ENCODE assay signal across 12 mouse cellular contexts in genomic region chr2:169424166-169424920, GRCm38 (mm10).
A peak's percentile ranks its signal among the peaks of the same experiment; 100 is the strongest.
DNase-seq lines count a peak whose midpoint lies in the region; ATAC-seq and TF ChIP-seq lines count a peak whose summit lies in the region.
"Had no signal": no experiment of that assay in that cellular context is flagged by ENCODE, and none has a peak within 500 bp of the region (broad histone marks: within the 10 kb centered on the region; RNA-seq: fewer than 3 reads in every experiment).

No protein-coding gene starts in this region.

- peak overlapping the region; percentile 25; the same call in 1 of the 2 replicates for H3K4me2 ChIP-seq in hindbrain, postnatal 0 days (ENCODE audit: low read depth, low read length)
- H3K4me2 ChIP-seq in hindbrain, embryonic 14.5 days (replicated peaks): no peak overlapping the region
- H3K4me2 ChIP-seq: limb, embryonic 15.5 days had no signal

- ATAC-seq in hindbrain, postnatal 0 days: peak; percentile 68; the same call in 1 of the 2 replicates
- ATAC-seq in hindbrain, embryonic 14.5 days (ENCODE audit: low FRiP score): no peak
- ATAC-seq in activated CD4-positive, CD25-positive, alpha-beta regulatory T cell, adult 4 months: no peak

- no peak for TF ChIP-seq CTCF in hindbrain, postnatal 0 days (IDR thresholded peaks at IDR 0.05; ENCODE audit: low read depth)

- no peak overlapping the region; the same call in 1 of the 2 replicates for H3K27ac ChIP-seq in hindbrain, postnatal 0 days
- H3K27ac ChIP-seq in hindbrain, embryonic 14.5 days: no peak overlapping the region
- H3K27ac ChIP-seq: limb, embryonic 15.5 days had no signal

- peak; percentile 25 for DNase-seq in adrenal gland, postnatal 14 days
- no peak for DNase-seq in adrenal gland, adult 8-10 months
- peak; percentile 59 for DNase-seq in hindbrain, postnatal 0 days (ENCODE audit: low spot score)
- no peak for DNase-seq in hindbrain, embryonic 14.5 days (ENCODE audit: low spot score)
- DNase-seq in Muller cell, postnatal 12 days (ENCODE audit: inconsistent ontology term): peak; percentile 9
- DNase-seq in layer of hippocampus, postnatal 36 days: peak; percentile 3 to 6
- DNase-seq in neural tube, embryonic 10.5 days (ENCODE audit: extremely low spot score, low spot score): no peak
- DNase-seq: kidney, adult 18-20 months had no signal

- peaks cover 7% of the 10 kb centered on the region; the same call in 1 of the 2 replicates for H3K4me1 ChIP-seq in hindbrain, postnatal 0 days (ENCODE audit: insufficient read depth, low read length)
- H3K4me1 ChIP-seq in hindbrain, embryonic 14.5 days (replicated peaks; ENCODE audit: control insufficient read depth, insufficient read depth, low read length): no peaks in the 10 kb centered on the region
- H3K4me1 ChIP-seq: limb, embryonic 15.5 days; megakaryocyte, embryonic 14.5 days had no signal

- no peaks in the 10 kb centered on the region for H3K9me3 ChIP-seq in hindbrain, postnatal 0 days (ENCODE audit: low read length)
- H3K9me3 ChIP-seq in hindbrain, embryonic 14.5 days (ENCODE audit: control insufficient read depth, low read length): no peaks in the 10 kb centered on the region
- H3K9me3 ChIP-seq: limb, embryonic 15.5 days had no signal

- no peak overlapping the region for H3K9ac ChIP-seq in hindbrain, postnatal 0 days (replicated peaks; ENCODE audit: low read length)
- H3K9ac ChIP-seq in hindbrain, embryonic 14.5 days: no peak overlapping the region
- H3K9ac ChIP-seq: limb, embryonic 15.5 days had no signal

- no peak overlapping the region for H3K4me3 ChIP-seq in hindbrain, postnatal 0 days (ENCODE audit: low read length)
- H3K4me3 ChIP-seq in hindbrain, embryonic 14.5 days (replicated peaks; ENCODE audit: low read length): no peak overlapping the region
- H3K4me3 ChIP-seq: limb, embryonic 15.5 days; megakaryocyte, embryonic 14.5 days; myocyte had no signal

- H3K36me3 ChIP-seq in hindbrain, postnatal 0 days (ENCODE audit: insufficient read depth, low read length): no peaks in the 10 kb centered on the region
- no peaks in the 10 kb centered on the region for H3K36me3 ChIP-seq in hindbrain, embryonic 14.5 days (replicated peaks; ENCODE audit: control insufficient read depth, insufficient read depth)
- H3K36me3 ChIP-seq: limb, embryonic 15.5 days had no signal

- WGBS in hindbrain, postnatal 0 days: 49% methylated on average over 12 of the region's 12 CpGs
- WGBS in hindbrain, embryonic 14.5 days: 77% methylated on average over 12 of the region's 12 CpGs

- no peaks in the 10 kb centered on the region for H3K27me3 ChIP-seq in hindbrain, postnatal 0 days (ENCODE audit: insufficient read depth, low read length)
- no peaks in the 10 kb centered on the region for H3K27me3 ChIP-seq in hindbrain, embryonic 14.5 days (ENCODE audit: control insufficient read depth, insufficient read depth, low read length)
- H3K27me3 ChIP-seq: limb, embryonic 15.5 days; megakaryocyte, embryonic 14.5 days had no signal

Comparison
In these comparisons a context has a peak if more than half of its experiments do, and no peak if none do; other contexts are left out.
1. DNase-seq: peak in adrenal gland, postnatal 14 days (single experiment), hindbrain, postnatal 0 days (single experiment), Muller cell, postnatal 12 days (single experiment) and layer of hippocampus, postnatal 36 days (2 of 2); none in adrenal gland, adult 8-10 months (single experiment), hindbrain, embryonic 14.5 days (single experiment) and neural tube, embryonic 10.5 days (single experiment).